Mouse (Mus musculus) thymus, adult 2 months (tissue): Measurements from ENCODE around the gene Ppm1m.

Experiments
- CTCF ChIP-seq: fragments of 200-500 bp; IDR thresholded peaks from 2 replicates; pipeline ENCODE4 v1.5.1; 2012; ENCODE audit warnings: mild to moderate bottlenecking, control low read depth, low read length, moderate library complexity, borderline replicate concordance; ENCODE audit not compliant: control insufficient read depth, poor library complexity, insufficient read depth; ENCODE audit errors: extremely low read depth
- POLR2A ChIP-seq: fragments of 200-500 bp; IDR thresholded peaks from 2 replicates; pipeline ENCODE4 v1.6.1; 2012; ENCODE audit warnings: mild to moderate bottlenecking, low read length, control low read depth, moderate library complexity; ENCODE audit not compliant: control insufficient read depth, poor library complexity, insufficient read depth; ENCODE audit errors: extremely low read depth

GRCm38 (mm10) chr9:106193930-106194807 lies 5.4 kb downstream of the Ppm1m start:
- no peak for TF ChIP-seq CTCF
- no peak for TF ChIP-seq POLR2A
